Mouse (Mus musculus) heart, embryonic 14.5 days (tissue): Measurements from ENCODE around the gene Cep83. TPM values are rescaled to one million over a fixed set of nuclear protein-coding genes. Genes with fewer than 3 reads are reported as not detected.

ENCODE experiments used
- ATAC-seq: fragments of 200-750 bp; cut with Nextera tagmentation; 2 replicates; pipeline ENCODE4 v1.8.0; 2017; ENCODE audit warnings: low read depth, moderate TSS enrichment; ENCODE audit not compliant: insufficient number of reproducible peaks, insufficient read depth, low FRiP score
- H3K27ac ChIP-seq, 2 experiments: fragments of 200-500 bp in 1 of 2; fragments of 300-500 bp in 1 of 2; sonication (generic) in 1 of 2; replicated peaks in 1 of 2; 2 replicates each; pipeline ENCODE4 v1.5.1; 2012 to 2014; ENCODE audit warnings: low read depth in 2 of 2, low read length in 2 of 2, control low read depth in 1 of 2, mild to moderate bottlenecking in 1 of 2, mixed read lengths in 1 of 2; ENCODE audit not compliant: control insufficient read depth in 1 of 2, insufficient read depth in 1 of 2
- H3K27me3 ChIP-seq: fragments of 300-500 bp; sonication (generic); 2 replicates; pipeline ENCODE4 v1.6.1; 2014; ENCODE audit warnings: mild to moderate bottlenecking, low read length, control low read depth; ENCODE audit not compliant: control insufficient read depth, insufficient read depth
- H3K36me3 ChIP-seq: fragments of 300-500 bp; sonication (generic); 2 replicates; pipeline ENCODE4 v1.6.1; 2014; ENCODE audit warnings: mild to moderate bottlenecking, control low read depth, low read length, mixed read lengths; ENCODE audit not compliant: control insufficient read depth, insufficient read depth
- H3K4me1 ChIP-seq, 2 experiments: fragments of 200-500 bp in 1 of 2; fragments of 300-500 bp in 1 of 2; sonication (generic) in 1 of 2; 2 replicates each; pipeline ENCODE4 v1.6.1; 2012 to 2014; ENCODE audit warnings: low read length in 2 of 2, control low read depth in 1 of 2, mixed read lengths in 1 of 2; ENCODE audit not compliant: control insufficient read depth in 2 of 2, insufficient read depth in 2 of 2
- H3K4me2 ChIP-seq: fragments of 300-500 bp; sonication (generic); 2 replicates; pipeline ENCODE4 v1.6.1; 2014; ENCODE audit warnings: mild to moderate bottlenecking, low read length
- H3K4me3 ChIP-seq, 2 experiments: fragments of 200-500 bp in 1 of 2; fragments of 300-500 bp in 1 of 2; sonication (generic) in 1 of 2; 2 replicates each; pipeline ENCODE4 v1.5.1; 2012 to 2014; ENCODE audit warnings: low read length in 2 of 2, mild to moderate bottlenecking in 2 of 2, control low read depth in 1 of 2, low read depth in 1 of 2, moderate library complexity in 1 of 2; ENCODE audit not compliant: control insufficient read depth in 1 of 2, insufficient read depth in 1 of 2
- H3K9ac ChIP-seq: fragments of 300-500 bp; sonication (generic); 2 replicates; pipeline ENCODE4 v1.6.1; 2014; ENCODE audit warnings: mild to moderate bottlenecking, low read length
- H3K9me3 ChIP-seq: fragments of 300-500 bp; sonication (generic); 2 replicates; pipeline ENCODE4 v1.6.1; 2016; ENCODE audit warnings: low read length, control low read depth; ENCODE audit not compliant: control insufficient read depth
- WGBS: fragments of 180-500 bp; shearing (Covaris S2); extraction: QIAGEN DNeasy Blood & Tissue Kit; methylation state at CpG from one replicate; pipeline ENCODE4 v1.1.7; 2014; 5-methylcytosine and 5-hydroxymethylcytosine counted together
- polyA plus RNA-seq: library from polyadenylated mRNA; unstranded; fragments of >200 nt; fragmentation: Nextera tagmentation; extraction: Ambion mirVana; gene quantifications from 2 replicates; pipeline ENCODE4 v1.2.1, GENCODE M21; 2014

Cep83 gene
- polyA plus RNA-seq, 1 experiment from 2014 or later: 21.5 TPM

GRCm38 (mm10) chr10:94811907-94812851, 123.7 kb downstream of the Cep83 start:
- Histone ChIP-seq H3K4me1 (no peaks in the 10 kb centered on the region), H3K36me3 (no peaks in the 10 kb centered on the region), H3K27me3 (no peaks in the 10 kb centered on the region), H3K4me2 (no peak overlapping the region), H3K27ac (no peak overlapping the region), H3K9me3 (no peaks in the 10 kb centered on the region), H3K4me3 (no peak overlapping the region), H3K9ac (no peak overlapping the region)
- no peak for ATAC-seq
- 75% methylated on average over 17 of the region's 17 CpGs for WGBS

- no peaks in the 10 kb centered on the region for H3K27me3 ChIP-seq
- no peak overlapping the region for H3K9ac ChIP-seq
- no peak overlapping the region for H3K4me2 ChIP-seq
- no peaks in the 10 kb centered on the region for H3K9me3 ChIP-seq
- WGBS: 88% methylated on average over 3 of the region's 3 CpGs
- no peaks in the 10 kb centered on the region for H3K36me3 ChIP-seq
- H3K27ac ChIP-seq: no peak overlapping the region
- ATAC-seq: no peak
- no peak overlapping the region for H3K4me3 ChIP-seq
- peaks cover 9 to 12% of the 10 kb centered on the region in 2 experiments; a peak in 3 of 4 replicates for H3K4me1 ChIP-seq
Observed at GRCm38 (mm10) chr10:94818127-94818526, 129.7 kb downstream of the Cep83 start.

GRCm38 (mm10) chr10:94818781-94819665, 130.6 kb downstream of the Cep83 start:
- Histone ChIP-seq H3K9me3 (no peaks in the 10 kb centered on the region), H3K36me3 (no peaks in the 10 kb centered on the region), H3K4me3 (0 out of 4 replicates have a peak overlapping the region, but pooled peaks of 1 of the 2 experiments have one; percentile 6), H3K9ac (peak overlapping the region; percentile 31; the same call in 1 of the 2 replicates), H3K27ac (no peak overlapping the region), H3K27me3 (no peaks in the 10 kb centered on the region), H3K4me1 (peaks cover 9 to 17% of the 10 kb centered on the region in 2 experiments), H3K4me2 (peak overlapping the region; percentile 53)
- 48% methylated on average over 17 of the region's 17 CpGs for WGBS
- no peak for ATAC-seq

- WGBS: 73% methylated on average over 11 of the region's 11 CpGs
- no peak overlapping the region for H3K4me2 ChIP-seq
- no peaks in the 10 kb centered on the region for H3K9me3 ChIP-seq
- no peaks in the 10 kb centered on the region for H3K36me3 ChIP-seq
- no peak overlapping the region for H3K4me3 ChIP-seq
- H3K9ac ChIP-seq: no peak overlapping the region
- no peaks in the 10 kb centered on the region for H3K27me3 ChIP-seq
- H3K4me1 ChIP-seq: peaks cover 5 to 16% of the 10 kb centered on the region in 2 experiments
- ATAC-seq: no peak
- H3K27ac ChIP-seq: peak overlapping the region in 1 of 2 experiments; percentile 27; a peak in 1 of 4 replicates
Observed at GRCm38 (mm10) chr10:94823971-94824760, 135.7 kb downstream of the Cep83 start.

DNA sequence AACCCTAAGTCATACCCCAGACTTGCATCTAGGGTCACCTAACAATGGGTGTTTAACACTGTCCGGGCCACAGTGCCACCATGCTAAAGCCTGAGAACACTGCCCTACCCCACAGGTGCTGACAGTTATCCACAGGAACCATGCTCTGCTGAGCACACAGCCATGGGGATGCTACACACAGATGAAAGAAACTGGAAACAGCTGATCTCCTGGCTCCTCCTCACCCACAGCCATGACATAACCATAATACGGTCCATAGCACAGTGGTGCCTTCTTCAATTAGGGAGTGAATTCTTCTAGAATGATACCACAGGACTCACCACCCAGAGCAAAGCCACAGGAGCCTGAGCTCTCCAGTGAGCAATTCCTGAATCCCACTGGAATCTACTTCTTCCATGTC, 137.5 kb downstream of the Cep83 start:
- H3K36me3 ChIP-seq: no peaks in the 10 kb centered on the region
- H3K9me3 ChIP-seq: no peaks in the 10 kb centered on the region
- peaks cover 9 to 26% of the 10 kb centered on the region in 2 experiments for H3K4me1 ChIP-seq
- no peaks in the 10 kb centered on the region for H3K27me3 ChIP-seq
- H3K9ac ChIP-seq: no peak overlapping the region
- 98% methylated on average over 2 of the region's 2 CpGs for WGBS
- no peak overlapping the region for H3K4me3 ChIP-seq
- ATAC-seq: no peak
- no peak overlapping the region for H3K27ac ChIP-seq
- H3K4me2 ChIP-seq: no peak overlapping the region

DNA sequence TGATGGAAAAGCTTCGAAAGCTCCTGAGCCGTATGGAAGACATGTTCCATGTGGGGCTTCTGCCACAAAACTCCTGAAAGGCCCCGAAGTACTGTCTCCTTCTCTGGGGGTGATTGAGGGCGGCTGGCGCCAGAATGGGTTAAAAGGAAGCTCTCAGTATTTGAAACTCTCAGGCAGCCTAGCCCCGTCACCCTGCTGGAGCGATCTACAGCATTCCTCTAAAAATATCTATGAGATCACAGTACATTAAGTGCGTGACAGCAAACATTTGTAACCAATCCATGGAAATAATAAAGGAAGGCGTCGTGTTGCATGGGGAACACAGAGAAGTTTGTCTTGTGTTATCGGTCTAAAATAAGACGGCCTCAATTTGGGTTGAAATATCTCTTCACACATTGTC, 138.0 kb downstream of the Cep83 start:
- Histone ChIP-seq H3K36me3 (no peaks in the 10 kb centered on the region), H3K27ac (no peak overlapping the region), H3K9me3 (no peaks in the 10 kb centered on the region), H3K4me2 (no peak overlapping the region), H3K4me3 (no peak overlapping the region), H3K9ac (no peak overlapping the region), H3K4me1 (peaks cover 9 to 26% of the 10 kb centered on the region in 2 experiments), H3K27me3 (no peaks in the 10 kb centered on the region)
- 77% methylated on average over 12 of the region's 12 CpGs for WGBS
- no peak for ATAC-seq

DNA sequence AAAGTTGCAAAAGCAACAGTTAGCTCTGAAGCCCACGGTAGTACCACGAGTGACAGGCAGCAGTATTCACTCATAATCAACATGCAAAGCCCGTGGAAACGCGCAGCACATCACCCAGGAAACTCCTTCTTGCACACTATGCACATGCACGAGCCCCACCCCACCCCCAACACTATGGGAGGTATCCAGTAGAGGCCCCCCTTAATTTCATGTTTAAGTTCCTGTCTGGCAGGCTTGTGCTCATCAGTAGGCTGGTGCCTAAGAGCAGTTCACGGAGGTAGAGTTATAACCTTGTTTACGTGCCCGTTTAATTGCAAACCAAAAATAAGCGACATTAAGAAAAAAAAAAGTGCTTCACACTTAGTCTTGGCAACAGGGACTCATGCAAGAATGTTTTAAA, 138.9 kb downstream of the Cep83 start:
- H3K36me3 ChIP-seq: no peaks in the 10 kb centered on the region
- H3K4me3 ChIP-seq: no peak overlapping the region
- H3K27ac ChIP-seq: no peak overlapping the region
- no peaks in the 10 kb centered on the region for H3K9me3 ChIP-seq
- no peaks in the 10 kb centered on the region for H3K27me3 ChIP-seq
- no peak overlapping the region for H3K4me2 ChIP-seq
- peaks cover 9 to 26% of the 10 kb centered on the region in 2 experiments for H3K4me1 ChIP-seq
- WGBS: 91% methylated on average over 10 of the region's 10 CpGs
- ATAC-seq: no peak
- H3K9ac ChIP-seq: no peak overlapping the region
